Mouse (Mus musculus): ENCODE measurements at regions not wholly inside any gene's neighbourhood (a gene's known extent, or its start where the extent isn't known, plus 50 kb on each side); places are given as distances from the start of the nearest gene placed in this dataset.

DNA sequence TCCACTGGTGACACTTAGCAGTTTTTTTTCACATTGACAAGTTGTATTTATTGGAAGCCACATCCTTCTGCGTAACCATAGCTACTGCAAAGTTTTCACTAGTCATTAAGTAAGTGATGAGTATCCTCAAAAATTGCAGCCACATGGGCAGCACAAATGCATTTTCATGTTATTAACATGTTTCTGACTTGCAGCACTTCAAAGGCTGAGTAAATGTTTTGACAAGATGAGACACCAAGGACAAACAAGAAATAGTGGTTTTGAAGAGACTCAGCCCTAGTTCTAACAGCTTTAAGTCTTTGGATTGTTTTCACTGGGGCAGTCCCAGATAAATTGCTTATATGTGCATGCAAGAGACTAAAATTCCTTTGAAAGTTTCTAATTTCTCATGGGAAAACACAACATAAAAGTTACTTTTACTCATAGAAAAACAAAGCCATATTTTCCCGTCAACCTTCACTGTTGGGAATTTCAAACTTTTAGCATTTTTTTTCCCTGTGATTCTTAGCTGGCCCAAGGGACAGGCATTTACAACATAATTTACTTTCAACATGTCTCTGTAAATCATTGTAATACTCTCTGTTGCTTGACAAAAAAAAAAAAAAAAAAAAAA is 787.5 kb upstream of the Zeb2 start:
- DNase-seq: no peak
- intact Hi-C loops (cut with DNase I): loop anchor here (10.0 kb wide), 1 partner anchor 210 kb away; no protein-coding TSS in a partner anchor

DNA sequence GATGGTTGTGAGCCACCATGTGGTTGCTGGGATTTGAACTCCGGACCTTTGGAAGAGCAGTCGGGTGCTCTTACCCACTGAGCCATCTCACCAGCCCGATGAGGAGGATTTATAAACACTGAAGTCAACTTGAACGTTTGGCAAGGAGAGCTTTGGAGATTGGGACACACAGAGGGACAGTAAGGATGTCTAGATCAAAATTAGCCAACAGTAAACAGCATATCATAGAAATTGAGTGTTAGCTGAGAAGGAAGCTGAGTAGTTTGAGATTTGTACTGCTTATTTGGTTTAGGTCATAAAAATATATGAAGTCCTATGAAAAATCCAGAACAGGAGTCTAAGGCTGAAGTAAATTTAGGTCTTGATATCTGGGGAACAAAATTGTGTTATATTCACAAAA is 786.9 kb upstream of the Zeb2 start:
- intact Hi-C loops (cut with DNase I): loop anchor here (10.0 kb wide), 1 partner anchor 209 kb away; no protein-coding TSS in a partner anchor
- no peak for DNase-seq

DNA sequence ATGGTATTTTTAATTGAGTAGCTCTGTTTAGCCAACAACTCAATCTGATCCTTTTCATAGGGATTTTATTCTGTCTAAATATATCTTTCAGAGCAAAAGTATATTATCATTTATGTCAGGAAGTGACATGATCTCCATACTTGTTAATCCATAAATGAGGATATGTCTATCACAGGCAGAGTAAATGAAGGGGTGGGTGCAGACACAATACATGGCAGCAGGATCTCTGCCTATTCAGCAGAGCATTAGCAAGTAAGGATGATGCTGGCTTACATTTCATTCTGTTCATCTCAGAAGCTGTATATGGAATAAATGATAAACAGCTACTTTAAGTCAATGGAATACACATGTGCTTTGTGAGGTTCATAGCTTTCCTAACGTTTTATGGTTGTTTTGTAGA is 786.2 kb upstream of the Zeb2 start:
- DNase-seq: no peak
- intact Hi-C loops (cut with DNase I): loop anchor here (10.0 kb wide), 1 partner anchor 209 kb away; no protein-coding TSS in a partner anchor

DNA sequence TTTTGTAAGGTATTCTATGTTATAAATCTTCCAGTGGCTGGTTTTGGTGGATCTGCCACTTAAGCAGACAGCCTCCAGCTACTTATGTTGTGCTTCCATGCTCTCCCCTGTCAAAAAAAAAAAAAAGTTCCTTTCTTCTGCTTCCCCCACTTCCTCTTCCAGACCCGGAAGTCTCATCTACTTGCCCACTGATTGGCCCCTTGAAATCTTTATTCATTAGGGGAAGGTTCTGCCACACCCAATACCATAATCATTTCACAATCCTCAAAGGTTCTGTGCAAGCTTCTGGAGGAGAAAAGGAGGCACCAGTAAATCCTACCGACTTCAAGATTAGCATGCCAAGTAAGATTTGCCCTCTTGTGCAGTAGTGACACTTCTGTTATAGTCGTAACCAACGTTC is 784.7 kb upstream of the Zeb2 start:
- intact Hi-C loops (cut with DNase I): loop anchor here (10.0 kb wide), 1 partner anchor 207 kb away; no protein-coding TSS in a partner anchor
- DNase-seq: no peak

DNA sequence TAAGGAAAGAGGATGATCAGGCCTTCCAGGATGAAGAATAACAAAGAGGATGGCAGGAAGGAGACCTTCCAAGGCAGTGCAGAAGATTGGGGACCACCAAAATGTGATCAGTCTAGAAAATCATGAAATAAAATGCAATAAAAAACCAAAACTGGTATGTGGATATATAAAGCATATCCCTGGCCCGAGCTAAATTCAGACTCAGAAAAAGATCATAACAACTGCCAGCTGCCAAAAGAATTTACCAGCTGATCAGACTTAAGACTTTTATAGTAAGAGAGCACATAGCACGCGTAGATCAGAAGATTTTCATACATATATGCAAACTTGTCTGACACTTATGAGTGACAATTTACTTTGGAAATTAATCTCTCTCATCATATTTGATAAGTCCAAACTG is 767.5 kb upstream of the Zeb2 start:
- DNase-seq: no peak
- intact Hi-C loops (cut with DNase I): no loop called here

DNA sequence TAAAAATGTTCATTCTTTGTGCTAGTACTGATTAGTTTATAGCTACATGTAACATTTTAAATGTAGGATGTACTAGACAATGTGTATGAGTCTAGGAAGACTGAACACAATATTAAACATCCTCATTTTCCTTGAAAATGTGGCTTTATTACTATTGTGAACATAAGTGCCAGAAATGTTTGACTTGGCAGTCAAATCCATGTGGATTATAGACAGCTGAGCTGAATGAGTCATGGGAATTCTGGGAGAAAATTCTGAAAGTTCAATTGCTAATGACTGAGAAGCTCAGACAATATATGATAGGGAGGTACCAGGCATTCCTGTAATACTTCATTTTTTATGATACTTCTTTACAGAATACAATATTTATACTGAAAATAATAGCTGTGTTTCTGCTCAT is 761.5 kb upstream of the Zeb2 start:
- no peak for DNase-seq
- intact Hi-C loops (cut with DNase I): no loop called here

DNA sequence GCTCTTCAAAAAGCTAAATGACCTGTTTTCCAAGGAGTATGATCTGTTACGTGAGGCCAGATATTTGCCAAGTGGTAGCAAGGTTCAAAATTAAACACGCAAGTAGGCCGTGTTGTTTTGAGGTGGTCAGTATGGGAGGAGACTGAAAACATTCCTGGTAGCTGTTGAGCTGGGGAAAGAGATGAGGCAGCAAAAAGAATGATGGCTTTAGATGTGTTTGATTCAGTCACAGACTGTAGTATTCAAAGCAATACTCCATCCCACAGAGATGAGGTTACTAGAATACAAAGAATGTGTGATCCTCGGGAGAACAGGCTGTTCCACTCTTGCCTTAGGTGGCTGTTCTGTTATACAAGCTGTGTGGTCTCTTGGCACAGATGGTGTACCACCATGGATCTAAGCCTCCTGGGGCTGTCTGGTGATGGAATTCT is 742.7 kb upstream of the Zeb2 start:
- intact Hi-C loops (cut with DNase I): no loop called here

DNA sequence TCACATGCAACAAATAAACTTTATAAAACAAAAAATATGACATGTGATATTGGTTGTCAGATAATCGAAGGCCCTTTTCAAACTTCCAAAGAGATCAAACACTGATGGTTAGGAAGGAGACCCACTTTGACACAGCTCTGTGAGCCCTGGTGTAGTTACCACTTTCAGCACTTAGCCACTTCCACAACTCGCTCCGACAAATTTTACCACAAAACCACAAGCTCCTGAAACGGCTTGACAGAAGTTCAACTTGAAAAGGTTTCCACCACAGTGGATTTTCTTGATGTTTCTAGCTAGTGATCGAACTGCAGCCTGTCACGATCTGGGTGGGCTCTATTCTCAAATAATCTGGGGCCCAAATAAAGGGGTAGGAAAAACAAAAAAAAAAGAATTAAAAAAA is 742.2 kb upstream of the Zeb2 start:
- DNase-seq: no peak
- intact Hi-C loops (cut with DNase I): no loop called here

More for the DNA sequence above, 742.7 kb upstream of the Zeb2 start:
- peak in 1 of 2 experiments; percentile 6 for DNase-seq

DNA sequence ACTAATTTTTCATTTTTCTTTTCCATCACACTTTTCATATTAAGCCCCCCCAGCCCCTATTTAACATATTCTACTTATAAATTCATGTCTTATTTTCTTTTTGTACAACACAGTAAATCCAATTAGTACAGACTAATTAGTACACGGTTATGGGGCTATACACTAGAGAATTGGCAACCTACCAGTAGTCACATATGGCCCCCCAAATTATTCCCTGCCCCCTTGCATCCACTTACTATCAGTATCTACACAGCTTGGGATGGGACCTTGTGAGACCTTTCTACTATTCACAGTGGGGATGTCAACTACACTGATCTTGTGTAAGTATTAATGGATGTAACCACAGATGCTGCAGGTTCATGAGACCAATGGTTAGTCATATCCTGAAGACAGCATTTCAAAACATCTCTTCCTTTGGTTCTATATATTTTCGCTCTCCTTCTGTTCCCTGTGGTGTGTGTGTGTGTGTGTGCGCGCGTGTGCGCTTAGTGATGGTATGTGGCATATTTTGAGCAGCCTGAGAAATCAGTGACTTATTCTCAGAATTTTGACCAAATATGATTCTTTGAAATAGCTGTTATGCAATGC is 732.9 kb upstream of the Zeb2 start:
- intact Hi-C loops (cut with DNase I): no loop called here
- DNase-seq: no peak

DNA sequence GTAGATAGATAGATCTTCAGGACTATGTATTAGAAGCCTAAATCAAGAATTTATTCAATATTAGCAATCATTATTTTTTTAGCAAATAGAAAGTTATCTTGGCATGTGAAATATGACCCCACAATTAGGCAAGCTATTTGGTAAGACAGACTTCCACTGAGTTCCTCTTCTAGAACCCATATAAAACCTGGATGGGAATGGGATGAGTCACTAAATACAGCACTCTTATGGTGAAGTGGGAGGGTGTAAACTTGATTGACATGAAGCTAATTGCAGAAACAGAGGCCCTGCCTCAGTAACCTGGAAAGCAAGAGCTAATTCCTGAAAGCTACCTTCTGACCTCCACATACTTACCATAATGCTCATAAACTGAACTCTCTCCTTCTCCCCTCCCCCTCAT is 723.2 kb upstream of the Zeb2 start:
- intact Hi-C loops (cut with DNase I): no loop called here
- no peak for DNase-seq

DNA sequence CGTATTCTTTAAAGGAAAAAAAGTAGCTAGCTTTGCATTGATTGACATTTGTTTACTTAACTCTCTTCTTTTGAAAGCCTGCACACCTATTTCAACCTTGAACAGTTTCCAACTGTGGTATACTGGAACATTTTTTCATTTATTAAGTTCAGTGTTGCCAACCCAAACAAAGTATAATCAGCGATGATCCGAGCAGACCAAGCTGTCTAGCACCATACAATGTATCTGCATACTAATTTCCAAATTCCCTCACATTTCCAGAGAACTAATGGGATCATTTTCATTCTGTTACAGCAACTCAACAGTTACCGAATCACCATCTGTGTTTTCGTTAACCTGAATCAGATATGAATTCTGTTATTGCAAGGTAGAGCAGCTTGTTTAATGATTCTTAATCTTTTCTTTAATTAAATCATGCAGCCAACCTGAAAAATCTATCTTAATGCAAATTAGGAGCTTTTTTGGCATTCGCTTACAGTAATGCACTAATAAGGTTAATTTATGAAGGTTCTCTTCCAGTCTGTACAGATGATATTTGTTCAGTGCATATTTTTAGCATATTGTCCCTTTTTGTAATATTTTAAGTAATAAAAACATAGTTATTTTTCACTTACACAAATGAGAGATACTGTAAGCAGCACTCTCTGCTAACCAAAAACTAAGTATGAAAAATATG is 719.5 kb upstream of the Zeb2 start:
- no peak for DNase-seq
- intact Hi-C loops (cut with DNase I): no loop called here

DNA sequence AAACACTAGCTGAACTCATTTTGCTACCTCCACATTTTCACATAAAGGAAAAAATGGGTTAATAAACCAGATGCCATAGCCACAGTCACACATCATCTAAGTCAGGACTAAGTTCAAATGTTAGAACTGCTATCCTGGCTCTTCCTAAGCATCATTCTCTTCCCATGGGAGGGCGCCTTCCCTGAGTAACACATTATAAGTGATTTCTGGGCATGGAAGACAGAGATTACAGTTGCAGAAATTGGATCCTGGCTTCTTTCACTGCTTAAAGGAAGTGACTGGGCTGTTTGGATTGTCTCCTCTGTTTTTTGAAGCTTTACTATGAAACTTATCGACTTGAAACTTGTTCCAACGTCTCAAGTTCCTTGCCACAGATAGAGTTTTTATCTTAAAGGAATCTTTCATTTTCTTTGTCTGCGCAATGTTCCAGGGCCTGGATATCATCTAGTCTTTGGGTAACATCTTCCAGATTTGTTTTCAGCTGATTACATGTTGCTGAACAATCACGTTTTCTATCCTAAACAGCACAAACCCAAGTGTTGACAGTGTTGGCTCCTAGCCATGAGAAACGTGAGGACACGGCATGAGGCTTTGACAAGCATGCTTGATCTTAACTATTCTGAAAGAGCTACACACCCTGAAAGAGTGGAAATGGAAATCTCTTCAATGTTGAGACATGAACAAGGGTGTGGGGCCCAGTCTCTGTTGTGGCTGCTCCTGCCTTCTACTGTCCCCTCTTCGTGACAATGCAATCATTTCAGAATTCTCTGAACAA is 700.9 kb upstream of the Zeb2 start:
- intact Hi-C loops (cut with DNase I): no loop called here
- peak; percentile 17 to 25 for DNase-seq

DNA sequence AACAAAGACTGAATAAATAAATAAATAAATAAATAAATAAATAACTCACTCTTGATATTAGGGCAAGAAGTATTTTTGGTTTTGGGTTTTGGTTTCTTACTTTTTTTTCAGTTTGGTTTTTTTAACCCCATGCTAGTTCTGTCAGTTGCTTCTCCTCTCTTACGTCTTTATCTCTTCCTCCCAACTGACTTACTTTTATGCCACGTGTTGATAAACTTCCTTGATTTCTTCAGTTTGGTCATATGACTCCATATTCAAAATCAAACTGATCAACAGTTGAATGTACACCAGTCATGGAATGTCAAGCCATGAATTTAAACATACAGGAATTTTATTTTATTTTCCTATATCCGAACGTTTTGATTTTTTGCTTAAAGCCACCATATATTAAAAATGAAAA is 697.5 kb upstream of the Zeb2 start:
- DNase-seq: no peak
- intact Hi-C loops (cut with DNase I): no loop called here

DNA sequence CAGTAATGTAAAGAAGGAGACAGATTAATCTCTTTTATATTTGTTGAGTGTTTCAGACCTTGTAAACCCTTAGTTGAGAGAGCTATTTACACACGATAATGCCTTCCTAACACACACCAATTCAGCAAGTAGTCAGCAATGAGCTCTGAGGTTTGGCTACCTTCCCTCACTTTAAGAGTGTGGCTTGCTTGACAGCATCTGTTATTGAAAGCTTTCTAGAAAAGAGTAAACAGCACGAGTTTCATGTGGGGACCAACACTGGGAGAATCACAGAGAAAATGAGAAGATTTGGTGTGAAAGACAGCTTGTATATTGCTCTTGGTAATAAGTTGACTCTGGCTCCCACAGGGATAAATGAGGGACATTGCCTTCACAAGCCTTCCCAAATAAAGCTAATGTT is 688.1 kb upstream of the Zeb2 start:
- intact Hi-C loops (cut with DNase I): no loop called here
- no peak for DNase-seq

DNA sequence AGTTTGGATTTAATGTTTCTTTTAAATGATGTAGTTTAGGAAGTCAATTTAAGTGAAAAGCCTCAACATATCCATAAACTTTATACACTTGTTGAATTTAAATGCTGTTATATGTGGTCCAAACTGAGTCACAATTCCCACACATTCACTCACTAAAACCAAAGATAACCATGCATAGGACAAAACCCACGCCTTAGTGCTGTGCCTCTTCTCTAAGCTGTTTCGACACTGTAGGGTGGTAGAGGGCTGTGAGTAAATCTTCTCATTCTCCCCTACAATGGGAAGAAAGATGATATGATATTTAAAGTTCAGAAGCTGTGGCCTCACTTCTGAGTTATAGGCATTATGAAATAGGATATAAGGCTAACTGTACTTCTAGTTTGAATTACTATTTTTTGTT is 682.9 kb upstream of the Zeb2 start:
- no peak for DNase-seq
- intact Hi-C loops (cut with DNase I): no loop called here

DNA sequence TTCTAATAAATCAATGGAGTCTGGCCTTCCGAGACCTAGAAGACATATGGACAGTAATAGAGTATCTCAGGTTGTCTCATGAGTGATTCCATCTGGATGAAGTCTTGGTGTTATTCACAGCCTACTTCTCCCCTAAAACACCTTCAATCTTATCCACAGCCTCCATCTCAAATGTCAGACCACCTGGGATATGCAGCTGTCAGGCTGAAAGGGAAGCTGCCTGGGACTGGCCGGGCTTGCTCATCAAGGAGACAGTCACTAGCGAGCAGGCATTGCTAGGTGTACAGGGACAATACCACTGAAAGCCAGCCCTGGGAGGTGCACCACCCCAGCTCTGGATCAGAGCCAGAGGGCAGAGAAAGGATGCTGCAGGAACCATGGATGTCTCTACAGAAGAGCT is 676.4 kb upstream of the Zeb2 start:
- no peak for DNase-seq
- intact Hi-C loops (cut with DNase I): no loop called here

DNA sequence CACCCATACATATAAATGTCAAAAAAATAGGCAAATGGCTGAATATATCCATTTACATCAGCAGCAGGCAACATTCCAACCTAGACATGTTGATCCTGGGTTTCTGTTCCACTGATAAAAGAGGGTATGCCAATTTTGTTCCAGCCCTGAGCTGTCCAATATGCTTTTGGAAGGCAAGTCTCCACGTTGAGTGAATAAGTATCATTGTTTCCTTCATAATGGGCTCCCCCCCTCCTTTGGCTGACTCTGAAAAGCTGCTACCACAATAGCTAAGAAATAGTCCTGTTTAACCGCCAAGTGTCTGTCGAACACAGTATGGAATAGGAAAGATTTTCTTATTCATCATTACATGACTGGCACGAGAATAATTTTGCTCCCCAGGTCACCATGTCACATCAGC is 672.5 kb upstream of the Zeb2 start:
- intact Hi-C loops (cut with DNase I): no loop called here

DNA sequence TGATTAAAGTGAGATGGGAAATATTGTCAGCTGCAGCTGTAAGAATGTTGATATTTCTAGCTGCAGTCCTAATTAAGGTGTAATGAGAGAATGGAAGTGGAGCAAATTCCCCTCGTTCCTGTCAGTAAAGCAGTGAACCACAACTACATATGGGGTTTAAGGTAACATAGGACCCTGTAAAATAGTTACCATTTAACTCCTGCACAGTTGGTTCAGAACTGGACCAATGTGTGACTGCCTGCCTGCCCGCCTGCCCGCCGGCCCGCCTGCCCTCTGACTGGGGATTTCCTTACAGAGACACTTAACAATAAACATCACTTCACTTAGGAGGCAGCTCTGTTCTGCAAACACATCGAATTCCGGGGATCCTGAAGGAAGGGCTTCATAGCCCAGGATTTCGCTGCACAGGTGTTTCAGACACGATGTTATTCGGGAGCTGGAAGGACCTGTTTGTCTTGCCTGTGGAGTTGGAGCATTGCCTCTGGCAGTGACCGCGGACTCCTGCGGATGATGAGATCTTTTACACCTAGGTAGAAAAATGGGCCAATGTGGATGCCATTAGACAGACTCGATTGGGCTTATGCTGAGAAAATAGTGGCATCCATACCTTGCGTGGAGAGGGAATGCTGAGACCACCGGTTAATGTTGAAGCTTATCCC is 670.7 kb upstream of the Zeb2 start:
- intact Hi-C loops (cut with DNase I): no loop called here
- DNase-seq: no peak

More for the DNA sequence above, 672.5 kb upstream of the Zeb2 start:
- no peak for DNase-seq

DNA sequence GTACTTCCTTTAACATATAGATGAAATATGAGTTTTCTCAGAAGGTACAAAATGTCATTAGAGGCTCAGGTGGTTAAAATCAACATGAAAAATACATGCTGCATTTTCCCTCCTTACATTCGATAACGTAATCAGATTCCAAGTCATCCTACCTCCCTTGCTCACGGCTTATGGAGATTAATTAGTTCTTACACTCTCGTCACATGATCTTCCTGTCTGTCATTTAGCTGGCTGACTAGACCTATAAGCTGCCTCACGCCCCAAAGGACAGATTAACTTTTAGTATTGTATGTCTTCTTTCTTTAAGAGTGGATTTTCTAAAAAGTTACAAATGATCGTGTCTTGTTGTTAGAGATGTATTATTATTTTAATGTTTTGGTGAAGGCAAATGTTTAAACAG is 669.6 kb upstream of the Zeb2 start:
- intact Hi-C loops (cut with DNase I): no loop called here
- no peak for DNase-seq

DNA sequence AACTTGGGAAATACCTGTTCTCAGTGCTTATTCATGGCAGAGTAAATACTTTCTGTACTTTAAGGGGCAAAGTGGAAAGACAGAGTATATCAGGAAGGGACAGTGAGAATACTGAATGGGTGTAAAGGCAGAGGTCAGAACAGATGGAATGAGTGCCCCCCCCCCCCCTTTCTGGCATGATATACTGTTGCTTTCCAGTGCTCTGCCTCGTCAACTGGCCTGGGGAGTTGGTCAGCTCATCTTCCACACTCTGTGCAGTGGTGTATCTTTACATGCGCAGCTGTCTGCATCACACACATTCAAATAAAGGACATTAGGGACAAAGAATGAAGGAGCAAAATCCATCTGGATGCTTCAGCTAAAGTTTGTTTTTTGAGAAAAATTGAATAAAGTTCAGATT is 668.5 kb upstream of the Zeb2 start:
- intact Hi-C loops (cut with DNase I): no loop called here
- DNase-seq: no peak
